Comparison of ENCODE assay signal across 11 mouse cellular contexts in the genomic region with DNA sequence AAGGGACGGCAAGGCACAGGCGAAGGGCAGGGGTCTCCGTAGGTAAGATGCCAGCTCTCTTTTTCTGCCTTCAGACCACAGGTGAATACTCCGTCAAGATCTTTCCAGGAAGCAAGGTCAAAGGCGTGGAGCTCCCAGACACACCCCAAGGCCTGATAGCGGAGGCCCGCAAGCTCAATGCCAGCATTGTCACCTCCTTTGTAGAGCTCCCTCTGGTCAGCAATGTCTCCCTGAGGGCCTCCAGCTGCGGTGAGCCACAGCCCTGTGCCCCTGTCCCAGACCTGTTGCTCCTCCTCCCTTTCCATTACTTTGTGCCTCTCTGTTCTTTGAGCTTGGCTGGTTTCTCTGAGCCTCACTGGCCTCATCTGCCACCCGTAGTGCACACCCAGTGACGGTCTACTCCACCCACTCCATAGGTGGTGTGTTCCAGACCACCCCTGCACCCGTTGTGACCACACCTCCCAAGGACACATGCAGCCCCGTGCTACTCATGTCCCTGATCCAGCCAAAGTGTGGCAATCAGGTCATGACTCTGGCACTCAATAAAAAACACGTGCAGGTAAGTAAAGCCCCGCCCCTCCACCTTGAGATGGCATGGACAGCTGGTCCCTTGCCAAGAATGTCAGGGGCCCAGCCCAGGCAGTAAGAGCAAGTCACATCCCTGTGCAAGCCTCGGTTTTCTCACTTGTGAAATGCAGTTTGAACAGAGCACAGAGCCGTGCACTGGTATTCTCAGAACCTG. TPM values are rescaled to one million over a fixed set of nuclear protein-coding genes. Genes with fewer than 3 reads are reported as not detected.
DNase-seq lines count a peak whose midpoint lies in the region; ATAC-seq and TF ChIP-seq lines count a peak whose summit lies in the region.
"Had no signal": no experiment of that assay in that cellular context is flagged by ENCODE, and none has a peak within 500 bp of the region (broad histone marks: within the 10 kb centered on the region; RNA-seq: fewer than 3 reads in every experiment).

No protein-coding gene starts in this region.

- no peaks in the 10 kb centered on the region for H3K27me3 ChIP-seq in CH12.LX (replicated peaks)
- H3K27me3 ChIP-seq in embryonic facial prominence, embryonic 14.5 days (replicated peaks; ENCODE audit: control insufficient read depth, insufficient read depth, low read length) = no peaks in the 10 kb centered on the region
- no peaks in the 10 kb centered on the region for H3K27me3 ChIP-seq in limb, embryonic 10.5 days (ENCODE audit: low read depth, poor library complexity, severe bottlenecking)
- H3K27me3 ChIP-seq in lung, embryonic 14.5 days (ENCODE audit: insufficient read depth, low read length) = no peaks in the 10 kb centered on the region
- H3K27me3 ChIP-seq in forebrain, embryonic 10.5 days (ENCODE audit: poor library complexity, severe bottlenecking) = no peaks in the 10 kb centered on the region

- TF ChIP-seq POLR2A in CH12.LX (IDR thresholded peaks at IDR 0.05; ENCODE audit: low read depth, low read length) = no peak

- TF ChIP-seq CTCF in CH12.LX (conservative IDR thresholded peaks at IDR 0.05 in 1 of 2, IDR thresholded peaks at IDR 0.05 in 1 of 2; ENCODE audit: low read depth in 2 of 2, low read length in 2 of 2) = no peak
- TF ChIP-seq CTCF in lung, embryonic 14.5 days (IDR thresholded peaks at IDR 0.05; ENCODE audit: low read depth) = no peak

- H3K4me1 ChIP-seq in CH12.LX (ENCODE audit: control insufficient read depth in 1 of 2, insufficient read depth in 2 of 2) = peaks cover 11% of the 10 kb centered on the region in 2 experiments
- H3K4me1 ChIP-seq in embryonic facial prominence, embryonic 14.5 days (ENCODE audit: control insufficient read depth, insufficient read depth, low read length) = no peaks in the 10 kb centered on the region
- peaks cover 10% of the 10 kb centered on the region for H3K4me1 ChIP-seq in limb, embryonic 10.5 days
- H3K4me1 ChIP-seq in lung, embryonic 14.5 days (ENCODE audit: insufficient read depth) = no peaks in the 10 kb centered on the region
- 0 out of 2 replicates have a peak, but pooled peaks cover 3% of the 10 kb centered on the region for H3K4me1 ChIP-seq in forebrain, embryonic 10.5 days

- H3K9me3 ChIP-seq in CH12.LX (replicated peaks; ENCODE audit: low read length) = peaks cover 5% of the 10 kb centered on the region
- 0 out of 2 replicates have a peak, but pooled peaks cover 3% of the 10 kb centered on the region for H3K9me3 ChIP-seq in embryonic facial prominence, embryonic 14.5 days (ENCODE audit: control insufficient read depth, low read length)
- no peaks in the 10 kb centered on the region for H3K9me3 ChIP-seq in limb, embryonic 10.5 days (replicated peaks)
- peaks cover 6% of the 10 kb centered on the region for H3K9me3 ChIP-seq in lung, embryonic 14.5 days (ENCODE audit: low read depth, low read length)
- no peaks in the 10 kb centered on the region for H3K9me3 ChIP-seq in forebrain, embryonic 10.5 days

- dilution Hi-C loops in CH12.LX (cut with MboI; ENCODE audit: extremely low pct_ligation_motif_present, extremely low pct_unique_long_range_greater_than_20kb, low sequenced_read_pairs) = no loop called here

- H3K4me2 ChIP-seq in CH12.LX (ENCODE audit: insufficient read depth, low read depth, poor library complexity, severe bottlenecking) = no peak overlapping the region
- H3K4me2 ChIP-seq in embryonic facial prominence, embryonic 14.5 days (ENCODE audit: low read depth, low read length) = no peak overlapping the region
- no peak overlapping the region for H3K4me2 ChIP-seq in lung, embryonic 14.5 days

- in situ Hi-C loops in CH12.LX (cut with MboI; ENCODE audit: low pct_ligation_motif_present, low pct_unique_long_range_greater_than_20kb, low sequenced_read_pairs) = loop anchor here (5.0 kb wide), 1 partner anchor 41 kb away; no protein-coding TSS in a partner anchor

- 75% methylated on average over 16 of the region's 16 CpGs for WGBS in embryonic facial prominence, embryonic 14.5 days
- WGBS in limb, embryonic 10.5 days = 83% methylated on average over 16 of the region's 16 CpGs
- 70% methylated on average over 16 of the region's 16 CpGs for WGBS in lung, embryonic 14.5 days
- 85% methylated on average over 16 of the region's 16 CpGs for WGBS in forebrain, embryonic 10.5 days

- TF ChIP-seq EP300 in CH12.LX (IDR thresholded peaks at IDR 0.05; ENCODE audit: low read length) = no peak

- peaks cover 0 to 5% of the 10 kb centered on the region in 2 experiments for H3K36me3 ChIP-seq in CH12.LX (replicated peaks in 1 of 2; ENCODE audit: control insufficient read depth in 1 of 2, insufficient read depth in 1 of 2, low read length in 1 of 2)
- H3K36me3 ChIP-seq in embryonic facial prominence, embryonic 14.5 days (ENCODE audit: control insufficient read depth, insufficient read depth, low read length) = peaks cover 38% of the 10 kb centered on the region
- peaks cover 23% of the 10 kb centered on the region; the same call in 1 of the 2 replicates for H3K36me3 ChIP-seq in limb, embryonic 10.5 days
- peaks cover 68% of the 10 kb centered on the region for H3K36me3 ChIP-seq in lung, embryonic 14.5 days (ENCODE audit: insufficient read depth)
- peaks cover 4% of the 10 kb centered on the region for H3K36me3 ChIP-seq in forebrain, embryonic 10.5 days (replicated peaks)

- H3K9ac ChIP-seq in CH12.LX (ENCODE audit: insufficient read depth, low read depth) = no peak overlapping the region
- H3K9ac ChIP-seq in embryonic facial prominence, embryonic 14.5 days (ENCODE audit: low read depth, low read length) = no peak overlapping the region
- H3K9ac ChIP-seq in lung, embryonic 14.5 days = no peak overlapping the region

- DNase-seq in CH12.LX (ENCODE audit: extremely low read depth) = peak; percentile 10
- no peak for DNase-seq in embryonic facial prominence, embryonic 14.5 days (ENCODE audit: low spot score)
- no peak for DNase-seq in limb, embryonic 10.5 days (ENCODE audit: low spot score)
- peak; percentile 63 for DNase-seq in lung, embryonic 14.5 days
- DNase-seq in layer of hippocampus, adult 11-12 months (ENCODE audit: low spot score) = no peak
- no peak for DNase-seq in forebrain, embryonic 10.5 days (ENCODE audit: extremely low spot score, low spot score)
- no peak for DNase-seq in embryo, embryonic 10 days (ENCODE audit: low spot score)
- DNase-seq: gastrocnemius, postnatal 25 days; layer of hippocampus, adult 9-11 months had no signal

- no peak overlapping the region for H3K4me3 ChIP-seq in CH12.LX (replicated peaks in 1 of 3; ENCODE audit: low read depth in 2 of 3, low read length in 2 of 3, poor library complexity in 1 of 3)
- H3K4me3 ChIP-seq in embryonic facial prominence, embryonic 14.5 days (ENCODE audit: low read depth, low read length) = no peak overlapping the region
- no peak overlapping the region for H3K4me3 ChIP-seq in limb, embryonic 10.5 days
- no peak overlapping the region for H3K4me3 ChIP-seq in lung, embryonic 14.5 days (ENCODE audit: low read depth, low read length)
- H3K4me3 ChIP-seq in forebrain, embryonic 10.5 days = no peak overlapping the region
- H3K4me3 ChIP-seq: myocyte had no signal

- no peak overlapping the region for H3K27ac ChIP-seq in CH12.LX (ENCODE audit: insufficient read depth, low read depth)
- H3K27ac ChIP-seq in embryonic facial prominence, embryonic 14.5 days (replicated peaks; ENCODE audit: low read depth, low read length) = no peak overlapping the region
- 0 out of 2 replicates have a peak overlapping the region, but pooled peaks have one; percentile 4 for H3K27ac ChIP-seq in limb, embryonic 10.5 days
- no peak overlapping the region; the same call in 1 of the 2 replicates for H3K27ac ChIP-seq in lung, embryonic 14.5 days (ENCODE audit: low read depth)
- H3K27ac ChIP-seq in forebrain, embryonic 10.5 days = no peak overlapping the region

- TF ChIP-seq RAD21 in CH12.LX (IDR thresholded peaks at IDR 0.05; ENCODE audit: low read depth, low read length) = no peak

- 0 out of 2 replicates have a peak, but pooled peaks have one; percentile 53 for ATAC-seq in embryonic facial prominence, embryonic 14.5 days (ENCODE audit: low read depth)
- no peak for ATAC-seq in lung, embryonic 14.5 days (ENCODE audit: insufficient read depth)
- no peak for ATAC-seq in cerebellum, adult (ENCODE audit: insufficient number of reproducible peaks, low FRiP score, low TSS enrichment)

- H3K79me2 ChIP-seq in CH12.LX (replicated peaks; ENCODE audit: control insufficient read depth, extremely low read depth, insufficient read depth, poor library complexity, severe bottlenecking) = no peaks in the 10 kb centered on the region

RNA-seq across cellular contexts. Expression of a gene that starts 27.0 kb away (rescaled TPM):
- total RNA-seq in CH12.LX (2012; rRNA removed) (0.13 TPM in 2 replicates), CH12.LX (2014; rRNA removed) (0.08 TPM in 1 of 2 replicates, not detected in the other)
- 0.44 and 0.47 TPM in 2 replicates for polyA plus RNA-seq in CH12.LX (2012; ENCODE audit: insufficient read length, low read depth)
- polyA plus RNA-seq in embryonic facial prominence, embryonic 14.5 days (2014; fragmentation: Nextera tagmentation; extraction: Ambion mirVana) = 57.9 and 64.3 TPM in 2 replicates
- polyA plus RNA-seq in limb, embryonic 10.5 days (2016; fragmentation: Nextera tagmentation; extraction: Ambion mirVana) = 27.9 and 28.5 TPM in 2 replicates
- polyA plus RNA-seq in lung, embryonic 14.5 days (2014; fragmentation: Nextera tagmentation; extraction: Ambion mirVana) = 91.1 and 98.5 TPM in 2 replicates
- polyA plus RNA-seq in forebrain, embryonic 10.5 days (2016; fragmentation: Nextera tagmentation; extraction: Ambion mirVana) = 24.5 and 24.7 TPM in 2 replicates

RNA-seq across cellular contexts. Expression of a gene that starts 30.6 kb away (rescaled TPM):
- total RNA-seq in CH12.LX (2012; rRNA removed) = 31.8 and 34.1 TPM in 2 replicates
- total RNA-seq in CH12.LX (2014; rRNA removed) = 37.9 and 41.8 TPM in 2 replicates
- 52.4 and 59.2 TPM in 2 replicates for polyA plus RNA-seq in CH12.LX (2012; ENCODE audit: insufficient read length, low read depth)
- 28.2 and 31.0 TPM in 2 replicates for polyA plus RNA-seq in embryonic facial prominence, embryonic 14.5 days (2014; fragmentation: Nextera tagmentation; extraction: Ambion mirVana)
- 31.6 and 35.4 TPM in 2 replicates for polyA plus RNA-seq in limb, embryonic 10.5 days (2016; fragmentation: Nextera tagmentation; extraction: Ambion mirVana)
- polyA plus RNA-seq in lung, embryonic 14.5 days (2014; fragmentation: Nextera tagmentation; extraction: Ambion mirVana) = 28.4 and 32.7 TPM in 2 replicates
- polyA plus RNA-seq in forebrain, embryonic 10.5 days (2016; fragmentation: Nextera tagmentation; extraction: Ambion mirVana) = 27.4 and 29.5 TPM in 2 replicates

RNA-seq across cellular contexts. Expression of a gene that starts 39.5 kb away (rescaled TPM):
- total RNA-seq in CH12.LX (2012; rRNA removed) (41.7 and 45.2 TPM in 2 replicates), CH12.LX (2014; rRNA removed) (72.1 and 73.7 TPM in 2 replicates)
- 136 and 138 TPM in 2 replicates for polyA plus RNA-seq in CH12.LX (2012; ENCODE audit: insufficient read length, low read depth)
- 67.4 and 82.3 TPM in 2 replicates for polyA plus RNA-seq in embryonic facial prominence, embryonic 14.5 days (2014; fragmentation: Nextera tagmentation; extraction: Ambion mirVana)
- 156 and 160 TPM in 2 replicates for polyA plus RNA-seq in limb, embryonic 10.5 days (2016; fragmentation: Nextera tagmentation; extraction: Ambion mirVana)
- polyA plus RNA-seq in lung, embryonic 14.5 days (2014; fragmentation: Nextera tagmentation; extraction: Ambion mirVana) = 81.7 and 84.3 TPM in 2 replicates
- polyA plus RNA-seq in forebrain, embryonic 10.5 days (2016; fragmentation: Nextera tagmentation; extraction: Ambion mirVana) = 135 and 139 TPM in 2 replicates

RNA-seq across cellular contexts. Expression of a gene that starts 47.5 kb away (rescaled TPM):
- total RNA-seq in CH12.LX (2012; rRNA removed) = 10.2 and 11.1 TPM in 2 replicates
- 4.8 and 5.1 TPM in 2 replicates for total RNA-seq in CH12.LX (2014; rRNA removed)
- polyA plus RNA-seq in CH12.LX (2012; ENCODE audit: insufficient read length, low read depth) = 22.0 and 25.8 TPM in 2 replicates
- 21.7 and 28.3 TPM in 2 replicates for polyA plus RNA-seq in embryonic facial prominence, embryonic 14.5 days (2014; fragmentation: Nextera tagmentation; extraction: Ambion mirVana)
- polyA plus RNA-seq in limb, embryonic 10.5 days (2016; fragmentation: Nextera tagmentation; extraction: Ambion mirVana) = 16.2 and 20.9 TPM in 2 replicates
- polyA plus RNA-seq in lung, embryonic 14.5 days (2014; fragmentation: Nextera tagmentation; extraction: Ambion mirVana) = 37.6 and 38.8 TPM in 2 replicates
- polyA plus RNA-seq in forebrain, embryonic 10.5 days (2016; fragmentation: Nextera tagmentation; extraction: Ambion mirVana) = 28.6 and 30.2 TPM in 2 replicates

RNA-seq across cellular contexts. Expression of a gene that starts 51.8 kb away (rescaled TPM):
- total RNA-seq in CH12.LX (2012; rRNA removed) = 2.9 and 3.9 TPM in 2 replicates
- 1.4 TPM in 2 replicates for total RNA-seq in CH12.LX (2014; rRNA removed)
- 1.5 and 2.8 TPM in 2 replicates for polyA plus RNA-seq in CH12.LX (2012; ENCODE audit: insufficient read length, low read depth)
- 97.8 and 125 TPM in 2 replicates for polyA plus RNA-seq in embryonic facial prominence, embryonic 14.5 days (2014; fragmentation: Nextera tagmentation; extraction: Ambion mirVana)
- 21.6 and 35.7 TPM in 2 replicates for polyA plus RNA-seq in limb, embryonic 10.5 days (2016; fragmentation: Nextera tagmentation; extraction: Ambion mirVana)
- 34.3 and 35.8 TPM in 2 replicates for polyA plus RNA-seq in lung, embryonic 14.5 days (2014; fragmentation: Nextera tagmentation; extraction: Ambion mirVana)
- 17.8 and 20.2 TPM in 2 replicates for polyA plus RNA-seq in forebrain, embryonic 10.5 days (2016; fragmentation: Nextera tagmentation; extraction: Ambion mirVana)

Comparison
In these comparisons a context has a peak if more than half of its experiments do, and no peak if none do; other contexts are left out.
1. DNase-seq: peak in CH12.LX (single experiment) and lung, embryonic 14.5 days (single experiment); none in embryonic facial prominence, embryonic 14.5 days (single experiment), limb, embryonic 10.5 days (single experiment), layer of hippocampus, adult 11-12 months (single experiment), forebrain, embryonic 10.5 days (single experiment) and embryo, embryonic 10 days (single experiment).
2. RNA of a gene that starts 27.0 kb away (polyA plus RNA-seq): 91.1 to 98.5 TPM in lung, embryonic 14.5 days, 57.9 to 64.3 TPM in embryonic facial prominence, embryonic 14.5 days, 27.9 to 28.5 TPM in limb, embryonic 10.5 days and 24.5 to 24.7 TPM in forebrain, embryonic 10.5 days; 0.44 to 0.47 TPM in CH12.LX; every median in the first group is over 10 times any median in the second.